Mouse (Mus musculus) kidney, embryonic 16.5 days (tissue): ENCODE results near the gene Gad2. TPM values are rescaled to one million over a fixed set of nuclear protein-coding genes. Genes with fewer than 3 reads are reported as not detected.
"Not testable (repeated sequence)": the region's sequence is repeated elsewhere in the genome, so short reads cannot be mapped to it uniquely, and the experiment has no call there.

Source experiments
- ATAC-seq: fragments of 200-750 bp; cut with Nextera tagmentation; 2 replicates; pipeline ENCODE4 v1.8.0; 2017; ENCODE audit warnings: moderate TSS enrichment; ENCODE audit not compliant: low FRiP score, low TSS enrichment
- H3K27ac ChIP-seq: fragments of 300-500 bp; sonication (generic); 2 replicates; pipeline ENCODE4 v1.5.1; 2014; ENCODE audit warnings: low read length
- H3K27me3 ChIP-seq: fragments of 300-500 bp; sonication (generic); 2 replicates; pipeline ENCODE4 v1.6.1; 2014; ENCODE audit warnings: low read length, control low read depth, mixed read lengths; ENCODE audit not compliant: insufficient read depth
- H3K36me3 ChIP-seq: fragments of 300-500 bp; sonication (generic); 2 replicates; pipeline ENCODE4 v1.6.1; 2014; ENCODE audit warnings: low read length, control low read depth, mixed read lengths; ENCODE audit not compliant: insufficient read depth
- H3K4me1 ChIP-seq: fragments of 300-500 bp; sonication (generic); 2 replicates; pipeline ENCODE4 v1.6.1; 2014; ENCODE audit warnings: low read length, control low read depth, mixed read lengths; ENCODE audit not compliant: insufficient read depth
- H3K4me2 ChIP-seq: fragments of 300-500 bp; sonication (generic); replicated peaks from 2 replicates; pipeline ENCODE4 v1.6.1; 2014; ENCODE audit warnings: low read depth, low read length
- H3K4me3 ChIP-seq: fragments of 300-500 bp; sonication (generic); 2 replicates; pipeline ENCODE4 v1.5.1; 2014; ENCODE audit warnings: mild to moderate bottlenecking, low read length
- H3K9ac ChIP-seq: fragments of 300-500 bp; sonication (generic); replicated peaks from 2 replicates; pipeline ENCODE4 v1.6.1; 2014; ENCODE audit warnings: low read length
- H3K9me3 ChIP-seq: fragments of 300-500 bp; sonication (generic); 2 replicates; pipeline ENCODE4 v1.6.1; 2016; ENCODE audit warnings: low read length, control low read depth
- whole genome bisulfite sequencing: fragments of 180-500 bp; shearing (Covaris S2); extraction: QIAGEN DNeasy Blood & Tissue Kit; methylation state at CpG from one replicate; pipeline ENCODE4 v1.1.7; 2014; 5-methylcytosine and 5-hydroxymethylcytosine counted together
- polyA plus RNA-seq: library from polyadenylated mRNA; unstranded; fragments of >200 nt; fragmentation: Nextera tagmentation; extraction: Ambion mirVana; gene quantifications from 2 replicates; pipeline ENCODE4 v1.2.1, GENCODE M21; 2015

Gene Gad2
- polyA plus RNA-seq, result not detected in 2 replicates

DNA sequence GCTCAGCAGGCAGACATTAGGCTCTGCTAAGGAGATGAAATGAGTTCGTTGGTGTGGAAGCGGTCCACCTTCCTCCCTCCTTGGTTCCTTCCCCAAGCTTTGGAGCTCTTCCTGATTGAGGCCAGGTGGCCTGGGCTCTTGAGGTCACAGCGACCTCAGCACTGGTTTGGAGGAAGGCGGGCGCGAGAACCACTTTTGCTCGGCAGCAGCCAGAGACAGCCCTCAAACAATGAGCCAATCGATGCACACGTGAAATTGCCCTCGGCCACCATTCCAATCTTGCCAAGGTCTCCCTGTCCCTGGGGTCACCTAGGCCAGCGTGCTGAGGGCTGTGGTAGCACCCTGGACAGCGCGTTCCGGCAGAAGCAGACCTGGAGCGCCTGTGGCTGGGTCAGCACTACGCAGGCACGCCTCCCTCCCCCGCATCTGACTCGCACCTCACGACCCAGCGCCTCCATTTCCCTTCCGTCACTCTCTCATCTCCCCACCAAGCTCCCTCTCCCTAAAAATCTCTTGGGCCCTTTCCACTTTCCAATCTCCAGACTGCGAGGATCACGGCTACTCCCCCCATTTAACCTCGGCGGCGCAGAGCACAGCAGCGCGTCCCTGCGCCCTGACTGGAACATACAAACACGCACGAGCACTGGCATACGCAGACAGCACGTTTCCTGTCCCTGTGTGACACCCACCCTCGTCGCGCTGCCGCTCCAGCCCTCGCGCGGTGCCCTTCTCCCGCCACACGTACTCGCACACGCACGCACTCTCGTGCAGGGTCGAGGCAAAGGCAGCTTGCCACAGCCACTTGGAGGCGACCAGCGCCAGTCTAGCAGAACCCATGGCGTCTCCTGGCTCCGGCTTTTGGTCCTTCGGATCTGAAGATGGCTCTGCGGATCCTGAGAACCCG, at the start of gene Gad2:
Gad2 (plus strand) TSS at position 378 of the 904 bp plus-strand sequence.
- peak; percentile 94 for ATAC-seq
- WGBS, result under 1% methylated on average over 54 of the region's 55 CpGs
- Histone ChIP-seq H3K27me3 (peaks cover 94% of the 10 kb centered on the region), H3K36me3 (no peaks in the 10 kb centered on the region), H3K4me1 (peaks cover 17% of the 10 kb centered on the region), H3K9ac (no peak within 1 kb of the TSS), H3K27ac (no peak within 1 kb of the TSS), H3K4me3 (peak within 1 kb of the TSS; percentile 41), H3K4me2 (peak within 1 kb of the TSS; percentile 62), H3K9me3 (no peaks in the 10 kb centered on the region)

DNA sequence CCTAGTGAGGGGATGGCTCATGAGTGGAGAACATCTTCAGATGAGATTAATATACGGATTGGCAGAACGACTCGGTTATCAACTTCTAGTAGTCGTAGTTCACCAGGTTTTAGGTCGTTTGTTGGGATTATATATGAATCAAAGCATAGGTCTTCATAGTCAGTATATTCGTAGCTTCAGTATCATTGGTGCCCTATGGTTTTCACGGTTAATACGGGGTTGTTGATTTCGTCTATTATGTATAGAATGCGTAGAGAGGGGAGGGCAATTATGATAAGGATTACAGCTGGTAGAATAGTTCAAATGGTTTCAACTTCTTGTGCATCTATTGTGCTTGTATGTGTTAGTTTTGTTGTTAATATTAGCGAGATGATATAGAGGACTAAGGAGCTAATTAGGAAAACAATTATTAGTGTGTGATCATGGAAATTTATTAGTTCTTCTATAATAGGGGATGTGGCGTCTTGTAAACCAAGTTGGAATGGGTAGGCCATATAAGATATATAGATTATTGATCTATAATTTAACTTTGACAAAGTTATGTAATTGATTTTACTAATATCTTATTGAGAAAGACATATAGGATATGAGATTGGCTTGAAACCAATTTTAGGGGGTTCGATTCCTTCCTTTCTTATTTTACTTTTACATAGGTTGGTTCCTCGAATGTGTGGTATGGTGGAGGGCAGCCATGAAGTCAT, 34.4 kb upstream of the Gad2 start:
- H3K27ac ChIP-seq, H3K4me1 ChIP-seq, H3K4me3 ChIP-seq, H3K4me2 ChIP-seq, H3K27me3 ChIP-seq, H3K9me3 ChIP-seq, H3K36me3 ChIP-seq, H3K9ac ChIP-seq: not testable (repeated sequence)
- 82% methylated on average over 13 of the region's 14 CpGs for WGBS
- ATAC-seq, result peak; percentile 89

DNA sequence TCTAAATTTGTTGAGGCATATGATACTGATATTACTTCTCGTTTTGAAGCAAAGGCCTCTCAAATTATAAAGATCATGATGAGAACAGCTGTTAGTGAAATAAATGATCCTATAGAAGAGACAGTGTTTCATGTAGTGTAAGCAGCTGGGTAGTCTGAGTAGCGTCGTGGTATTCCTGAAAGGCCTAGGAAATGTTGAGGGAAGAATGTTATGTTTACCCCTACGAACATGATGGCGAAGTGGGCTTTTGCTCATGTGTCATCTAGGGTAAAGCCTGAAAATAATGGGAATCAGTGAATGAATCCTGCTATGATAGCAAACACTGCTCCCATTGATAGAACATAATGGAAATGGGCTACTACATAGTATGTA, 33.8 kb upstream of the Gad2 start:
- H3K9ac ChIP-seq, H3K9me3 ChIP-seq, H3K4me1 ChIP-seq, H3K27ac ChIP-seq, H3K4me3 ChIP-seq, H3K27me3 ChIP-seq, H3K36me3 ChIP-seq, H3K4me2 ChIP-seq: not testable (repeated sequence)
- 86% methylated on average over 5 of the region's 5 CpGs for WGBS
- ATAC-seq, result peak; percentile 55

DNA sequence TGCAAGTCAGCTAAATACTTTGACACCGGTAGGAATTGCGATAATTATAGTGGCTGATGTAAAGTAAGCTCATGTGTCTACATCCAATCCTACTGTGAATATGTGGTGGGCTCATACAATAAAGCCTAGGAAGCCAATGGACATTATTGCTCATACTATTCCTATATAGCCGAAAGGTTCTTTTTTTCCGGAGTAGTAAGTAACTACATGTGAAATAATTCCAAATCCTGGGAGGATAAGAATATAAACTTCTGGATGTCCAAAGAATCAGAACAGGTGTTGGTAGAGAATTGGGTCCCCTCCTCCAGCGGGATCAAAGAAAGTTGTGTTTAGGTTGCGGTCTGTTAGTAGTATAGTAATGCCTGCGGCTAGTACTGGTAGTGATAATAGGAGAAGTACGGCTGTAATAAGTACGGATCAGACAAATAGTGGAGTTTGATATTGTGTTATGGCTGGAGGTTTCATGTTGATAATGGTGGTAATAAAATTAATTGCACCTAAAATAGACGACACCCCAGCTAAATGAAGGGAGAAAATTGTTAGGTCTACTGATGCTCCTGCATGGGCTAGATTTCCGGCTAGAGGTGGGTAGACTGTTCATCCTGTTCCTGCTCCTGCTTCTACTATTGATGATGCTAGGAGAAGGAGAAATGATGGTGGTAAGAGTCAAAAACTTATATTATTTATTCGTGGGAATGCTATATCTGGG, 33.2 kb upstream of the Gad2 start:
- H3K4me1 ChIP-seq, H3K4me2 ChIP-seq, H3K36me3 ChIP-seq, H3K27ac ChIP-seq, H3K27me3 ChIP-seq, H3K9me3 ChIP-seq, H3K4me3 ChIP-seq, H3K9ac ChIP-seq: not testable (repeated sequence)
- 65% methylated on average over 12 of the region's 12 CpGs for WGBS
- ATAC-seq, result peak; percentile 96

DNA sequence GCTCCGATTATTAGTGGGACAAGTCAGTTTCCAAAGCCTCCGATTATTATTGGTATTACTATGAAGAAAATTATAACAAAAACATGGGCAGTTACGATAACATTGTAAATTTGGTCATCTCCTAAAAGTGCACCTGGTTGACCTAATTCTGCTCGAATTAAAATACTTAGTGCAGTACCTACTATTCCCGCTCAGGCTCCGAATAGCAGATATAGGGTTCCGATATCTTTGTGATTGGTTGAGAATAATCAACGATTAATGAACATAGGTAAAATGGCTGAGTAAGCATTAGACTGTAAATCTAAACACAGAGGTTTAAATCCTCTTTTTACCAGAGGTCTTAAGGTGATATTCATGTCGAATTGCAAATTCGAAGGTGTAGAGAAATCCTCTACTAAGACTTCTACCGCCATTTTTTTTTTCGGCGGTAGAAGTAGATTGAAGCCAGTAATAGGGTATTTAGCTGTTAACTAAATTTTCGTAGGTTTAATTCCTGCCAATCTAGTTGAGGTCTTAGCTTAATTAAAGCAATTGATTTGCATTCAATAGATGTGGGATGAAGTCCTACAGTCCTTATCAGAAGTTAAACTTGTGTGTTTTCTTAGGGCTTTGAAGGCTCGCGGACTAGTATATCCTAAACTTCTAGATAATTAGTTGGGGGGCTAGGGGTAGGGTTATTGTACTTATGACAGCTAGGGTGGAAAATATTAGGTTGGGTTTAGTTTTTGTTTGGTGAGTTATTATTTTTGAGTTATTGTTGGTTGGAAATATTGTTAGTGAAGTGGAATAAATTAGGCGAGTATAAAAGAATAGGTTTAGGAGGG, 32.4 kb upstream of the Gad2 start:
- not testable (repeated sequence) for H3K9ac ChIP-seq, H3K27me3 ChIP-seq, H3K9me3 ChIP-seq, H3K4me1 ChIP-seq, H3K4me3 ChIP-seq, H3K4me2 ChIP-seq, H3K36me3 ChIP-seq, H3K27ac ChIP-seq
- ATAC-seq, result peak; percentile 94
- WGBS, result 87% methylated on average over 16 of the region's 17 CpGs

DNA sequence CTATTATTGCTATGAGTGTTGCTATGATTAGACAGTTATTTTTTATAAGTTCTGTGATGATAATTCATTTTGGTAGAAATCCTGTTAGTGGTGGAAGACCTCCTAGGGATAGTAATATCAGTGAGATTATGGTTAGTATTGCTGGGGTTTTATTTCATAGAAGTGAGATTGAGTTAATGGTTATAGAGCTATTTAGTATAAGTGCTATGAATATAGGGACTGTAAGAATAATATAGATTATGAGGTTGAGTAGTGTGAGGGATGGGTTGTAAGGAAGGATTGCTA, 31.9 kb upstream of the Gad2 start:
- no peak overlapping the region for H3K4me3 ChIP-seq

DNA sequence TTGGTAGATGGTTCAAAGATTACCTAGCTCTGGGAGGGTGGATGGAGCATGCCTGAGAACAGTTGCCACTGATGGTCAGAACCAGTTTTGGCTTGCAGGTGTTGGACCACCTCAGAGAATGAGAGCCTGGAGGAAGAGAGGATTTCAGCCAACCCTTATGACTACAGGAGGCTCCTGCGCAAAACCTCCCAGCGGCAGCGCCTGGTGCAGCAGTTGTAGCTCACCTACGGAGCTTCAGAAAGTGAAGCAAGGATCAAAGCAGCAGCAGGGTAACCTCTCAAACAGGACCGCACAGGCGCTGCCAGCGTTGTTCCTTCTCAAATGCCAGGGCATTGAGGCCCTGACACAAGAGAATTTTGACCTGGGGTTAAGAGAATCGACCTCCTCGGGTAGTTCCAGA, 4.1 kb upstream of the Gad2 start:
- no peak overlapping the region for H3K4me2 ChIP-seq
- no peak overlapping the region for H3K9ac ChIP-seq
- H3K9me3 ChIP-seq, result peaks cover 4% of the 10 kb centered on the region; the same call in 1 of the 2 replicates
- H3K4me3 ChIP-seq, result no peak overlapping the region
- peaks cover 54% of the 10 kb centered on the region for H3K27me3 ChIP-seq
- H3K36me3 ChIP-seq, result no peaks in the 10 kb centered on the region
- peaks cover 8% of the 10 kb centered on the region for H3K4me1 ChIP-seq
- no peak for ATAC-seq
- 1% methylated on average over 9 of the region's 9 CpGs for WGBS
- H3K27ac ChIP-seq, result no peak overlapping the region

More for the DNA sequence above, 31.9 kb upstream of the Gad2 start:
- Histone ChIP-seq H3K9ac (no peak overlapping the region), H3K27me3 (no peaks in the 10 kb centered on the region), H3K9me3 (no peaks in the 10 kb centered on the region), H3K27ac (no peak overlapping the region), H3K4me1 (no peaks in the 10 kb centered on the region), H3K4me2 (no peak overlapping the region), H3K36me3 (no peaks in the 10 kb centered on the region)
- ATAC-seq, result no peak

DNA sequence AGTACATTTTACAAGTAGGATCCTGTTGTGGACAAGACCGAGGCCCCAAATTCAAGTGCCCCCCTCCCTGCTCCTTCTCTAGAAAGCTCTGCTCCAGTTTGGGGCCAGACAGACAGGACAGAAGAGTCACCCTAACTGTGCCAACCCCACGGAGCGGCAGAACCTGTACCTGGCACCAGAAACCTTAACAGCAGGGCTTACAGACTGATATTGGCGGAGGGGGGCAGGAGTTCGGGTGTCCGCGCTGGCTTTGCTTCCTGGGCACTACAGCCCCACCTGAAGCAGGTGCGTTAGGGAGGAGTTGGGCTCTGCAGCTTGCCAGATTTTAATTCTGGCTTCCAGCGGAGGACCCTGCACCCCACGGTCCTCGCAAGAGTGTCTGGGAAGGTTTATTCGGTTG, 2.6 kb upstream of the Gad2 start:
- no peak overlapping the region for H3K4me3 ChIP-seq
- no peak for ATAC-seq
- H3K36me3 ChIP-seq, result no peaks in the 10 kb centered on the region
- H3K27ac ChIP-seq, result no peak overlapping the region
- 2% methylated on average over 12 of the region's 12 CpGs for WGBS
- H3K4me2 ChIP-seq, result no peak overlapping the region
- H3K9me3 ChIP-seq, result peaks cover 4% of the 10 kb centered on the region; the same call in 1 of the 2 replicates
- peaks cover 17% of the 10 kb centered on the region for H3K4me1 ChIP-seq
- no peak overlapping the region for H3K9ac ChIP-seq
- peaks cover 68% of the 10 kb centered on the region for H3K27me3 ChIP-seq

DNA sequence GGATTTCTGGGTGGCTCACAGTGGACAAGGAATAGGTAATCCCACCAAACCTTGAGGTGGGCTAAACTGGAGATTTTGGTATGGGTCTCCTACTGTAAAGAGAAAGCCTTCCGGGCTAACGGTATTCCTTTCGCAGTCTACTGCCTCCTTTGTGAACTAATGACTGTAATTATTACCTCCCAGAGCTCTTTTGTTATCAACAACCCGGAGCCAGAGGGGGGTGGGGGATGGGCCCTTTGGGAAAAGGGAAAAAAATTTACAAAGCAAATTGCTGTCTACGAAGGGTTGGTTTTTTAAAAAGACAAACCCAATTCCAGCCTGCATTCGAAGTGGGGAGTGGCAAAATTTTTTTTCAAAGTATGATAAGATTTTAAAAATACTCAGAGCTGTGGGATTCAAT, 2.0 kb upstream of the Gad2 start:
- H3K9ac ChIP-seq, result no peak overlapping the region
- no peak for ATAC-seq
- peaks cover 74% of the 10 kb centered on the region for H3K27me3 ChIP-seq
- H3K4me1 ChIP-seq, result peaks cover 17% of the 10 kb centered on the region
- H3K9me3 ChIP-seq, result peaks cover 3% of the 10 kb centered on the region; the same call in 1 of the 2 replicates
- H3K4me3 ChIP-seq, result no peak overlapping the region
- WGBS, result under 1% methylated on average over 6 of the region's 6 CpGs
- H3K36me3 ChIP-seq, result no peaks in the 10 kb centered on the region
- no peak overlapping the region for H3K27ac ChIP-seq
- no peak overlapping the region for H3K4me2 ChIP-seq
